Mouse (Mus musculus) adrenal gland, adult (tissue): ENCODE measurements around the gene Endog.
"Not testable (repeated sequence)": the region's sequence is repeated elsewhere in the genome, so short reads cannot be mapped to it uniquely, and the experiment has no call there.

Source experiments
- DNase-seq, 2 experiments: peaks; one replicate each; pipeline ENCODE4 v3.0.0; 2022 to 2023; ENCODE audit warnings: low spot score in 1 of 2; ENCODE audit not compliant: inconsistent age in 2 of 2

Gene Endog

DNA sequence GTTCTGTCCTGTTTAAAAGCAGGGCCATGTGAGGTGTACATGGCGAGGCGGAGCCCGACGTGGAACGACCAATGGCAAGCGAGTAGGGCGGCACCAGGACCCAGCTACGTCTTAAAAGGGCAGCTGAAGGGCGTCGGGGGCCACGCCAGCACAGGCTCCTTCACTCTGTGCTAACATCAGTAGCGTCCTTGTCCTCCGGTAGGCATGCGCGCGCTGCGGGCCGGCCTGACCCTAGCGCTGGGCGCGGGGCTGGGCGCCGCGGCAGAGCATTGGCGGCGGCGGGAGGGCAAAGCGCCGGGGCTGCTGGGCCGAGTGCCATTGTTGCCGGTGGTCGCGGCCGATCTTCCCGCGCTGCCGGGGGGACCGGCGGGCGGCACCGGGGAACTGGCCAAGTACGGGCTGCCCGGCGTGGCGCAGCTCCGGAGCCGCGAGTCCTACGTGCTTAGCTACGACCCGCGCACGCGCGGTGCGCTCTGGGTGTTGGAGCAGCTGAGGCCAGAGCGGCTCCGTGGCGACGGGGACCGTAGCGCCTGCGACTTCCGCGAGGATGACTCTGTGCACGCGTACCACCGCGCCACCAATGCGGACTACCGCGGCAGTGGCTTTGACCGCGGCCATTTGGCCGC lies at the start of gene Endog:
Gene Endog (plus strand): TSS at position 123 of the 626 bp plus-strand sequence.
- peak; percentile 94 to 98 for DNase-seq

DNA sequence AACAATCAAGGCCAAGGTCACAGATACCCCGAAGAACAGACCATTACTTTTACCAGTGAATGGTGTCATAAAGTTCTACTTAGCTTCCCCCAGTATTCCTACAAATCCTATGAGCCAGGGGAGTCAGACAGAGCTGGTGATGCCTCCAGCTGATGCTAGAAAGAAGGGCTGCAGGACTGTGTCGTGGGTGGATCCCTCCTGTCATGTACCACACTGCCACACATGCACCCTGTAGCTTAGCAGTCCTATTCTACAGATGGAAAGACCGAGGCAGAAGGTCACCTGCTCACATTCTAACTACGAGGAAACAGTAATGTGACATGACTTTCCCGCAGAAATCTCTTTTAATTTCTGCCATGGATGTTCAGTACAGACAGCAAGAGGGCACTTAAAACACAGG lies 48.5 kb upstream of the Endog start:
- DNase-seq: no peak

- no peak for DNase-seq
Measured at GRCm38 (mm10) chr2:30123729-30124471, 47.4 kb upstream of the Endog start.

DNA sequence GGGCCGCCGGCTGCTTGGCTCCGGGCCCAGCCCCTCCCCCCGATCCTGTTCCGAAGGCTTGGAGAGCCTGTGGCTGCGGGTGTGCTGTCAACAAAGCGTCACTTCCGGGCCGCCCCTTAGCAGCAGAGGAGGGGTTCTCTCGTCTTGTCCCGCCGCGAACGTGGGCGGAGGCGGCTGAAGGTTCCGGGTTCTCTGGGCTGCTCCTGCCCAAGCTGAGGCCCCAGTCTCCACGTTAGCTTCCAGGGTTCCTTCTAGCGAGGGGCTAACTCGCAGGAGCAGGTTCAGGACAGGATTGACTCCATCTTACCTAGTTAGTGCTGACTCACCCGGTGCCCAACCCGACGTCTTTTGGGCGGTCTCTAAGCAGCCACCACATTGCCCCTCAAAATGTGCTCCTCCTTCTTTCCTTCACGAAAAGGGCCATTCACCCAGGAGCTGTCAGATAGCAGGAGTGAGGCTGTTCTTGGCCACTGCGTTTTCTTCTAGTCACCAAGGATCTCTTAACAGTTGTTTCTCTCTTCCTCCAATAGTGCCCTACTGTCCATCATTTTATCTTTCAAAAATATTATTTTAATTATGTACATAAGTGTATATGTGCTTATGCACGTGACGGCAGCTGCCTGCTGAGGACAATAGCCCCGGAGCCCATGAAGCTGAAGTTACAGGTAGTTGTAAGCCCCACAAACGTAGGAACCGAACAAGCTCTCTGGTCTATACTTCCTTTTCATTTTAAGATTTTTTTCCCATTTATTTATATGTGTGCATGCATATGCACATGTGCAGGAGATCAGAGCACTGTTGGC lies 46.6 kb upstream of the Endog start, which contains the start of gene Zer1:
Gene Zer1 (minus strand): TSS at position 114 of the 803 bp plus-strand sequence.
- peak; percentile 97 to 98 for DNase-seq

DNA sequence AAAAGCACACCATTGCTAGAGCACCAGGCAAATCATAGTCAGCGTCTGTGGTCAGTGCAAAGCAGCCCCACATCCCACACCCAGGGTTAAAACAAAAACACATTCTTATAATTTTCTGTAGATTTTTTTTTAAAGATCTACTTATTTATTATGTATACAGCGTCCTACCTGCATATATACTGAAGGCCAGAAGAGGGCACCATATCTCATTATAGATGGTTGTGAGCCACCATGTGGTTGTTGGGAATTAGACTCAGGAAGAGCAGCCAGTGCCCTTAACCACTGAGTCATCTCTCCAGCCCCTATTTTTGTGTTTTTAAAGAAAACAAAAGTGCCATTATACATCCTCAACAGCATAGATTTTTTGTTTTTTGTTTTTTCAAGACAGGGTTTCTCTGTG lies 42.5 kb upstream of the Endog start:
- DNase-seq: peak in 1 of 2 experiments; percentile 81

- DNase-seq: no peak
Measured at GRCm38 (mm10) chr2:30130156-30130555, 41.1 kb upstream of the Endog start.

DNA sequence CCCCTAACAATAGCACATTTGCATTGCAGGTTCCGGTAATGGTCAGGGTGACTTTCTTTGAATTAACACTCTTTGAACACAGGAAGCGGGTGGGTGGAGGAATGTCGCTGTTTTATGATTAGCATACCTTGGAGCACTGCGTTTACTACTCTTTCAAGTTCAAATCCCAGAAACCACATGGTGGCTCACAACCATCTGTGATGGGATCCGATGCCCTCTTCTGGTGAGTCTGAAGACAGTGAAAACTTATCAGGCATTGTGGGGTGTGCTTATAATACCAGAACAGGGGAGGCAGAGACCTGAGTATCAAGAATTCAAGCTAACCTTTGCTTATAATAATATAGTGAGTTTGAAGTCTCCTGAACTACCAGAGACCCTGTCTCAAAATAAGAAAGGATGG lies 40.1 kb upstream of the Endog start:
- not testable (repeated sequence) for DNase-seq

- peak; percentile 43 to 84 for DNase-seq
Measured at GRCm38 (mm10) chr2:30132801-30133612, 38.3 kb upstream of the Endog start.

GRCm38 (mm10) chr2:30133613-30134377 lies 37.5 kb upstream of the Endog start, which contains the start of gene Tbc1d13:
TSS of gene Tbc1d13 (plus strand) at chr2:30133746.
- DNase-seq: peak; percentile 98 to 100

DNA sequence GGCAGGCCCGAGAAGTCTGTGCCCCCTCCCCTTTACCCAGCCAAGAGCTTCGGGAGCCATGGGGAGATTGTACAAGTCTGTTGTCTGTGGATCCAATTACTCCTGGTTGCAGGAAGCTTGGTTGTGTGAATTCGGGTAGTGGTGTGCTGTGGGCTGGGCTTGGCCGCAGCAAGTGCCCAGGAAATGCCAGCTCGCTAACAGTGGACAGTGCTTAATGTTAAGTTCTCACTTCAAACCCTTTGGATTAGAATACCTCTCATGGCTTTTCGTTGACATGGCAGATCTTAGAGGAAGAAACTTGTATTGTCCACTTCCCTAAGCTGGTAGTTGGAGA lies 36.9 kb upstream of the Endog start:
- peak in 1 of 2 experiments; percentile 31 for DNase-seq

- DNase-seq: peak in 1 of 2 experiments; percentile 52
Measured at GRCm38 (mm10) chr2:30134928-30135620, 36.2 kb upstream of the Endog start.

- no peak for DNase-seq
Measured at GRCm38 (mm10) chr2:30136458-30136857, 34.8 kb upstream of the Endog start.

DNA sequence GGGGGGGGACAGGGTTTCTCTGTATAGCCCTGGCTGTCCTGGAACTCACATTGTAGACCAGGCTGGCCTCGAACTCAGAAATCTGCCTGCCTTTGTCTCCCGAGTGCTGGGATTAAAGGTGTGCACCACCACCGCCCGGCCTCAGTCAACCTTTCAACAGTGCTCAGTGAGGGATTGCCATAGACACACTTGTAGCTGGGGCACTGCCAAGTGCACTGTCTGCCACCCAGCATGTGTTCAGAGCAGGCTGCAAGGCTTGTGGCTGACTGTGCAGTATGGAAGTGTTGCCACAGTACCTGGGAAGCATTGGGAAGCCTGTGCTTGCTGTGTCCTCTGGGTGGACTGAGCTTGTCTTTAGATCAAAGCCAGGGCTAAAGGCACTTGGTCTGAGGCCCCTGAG lies 31.3 kb upstream of the Endog start:
- not testable (repeated sequence) for DNase-seq

DNA sequence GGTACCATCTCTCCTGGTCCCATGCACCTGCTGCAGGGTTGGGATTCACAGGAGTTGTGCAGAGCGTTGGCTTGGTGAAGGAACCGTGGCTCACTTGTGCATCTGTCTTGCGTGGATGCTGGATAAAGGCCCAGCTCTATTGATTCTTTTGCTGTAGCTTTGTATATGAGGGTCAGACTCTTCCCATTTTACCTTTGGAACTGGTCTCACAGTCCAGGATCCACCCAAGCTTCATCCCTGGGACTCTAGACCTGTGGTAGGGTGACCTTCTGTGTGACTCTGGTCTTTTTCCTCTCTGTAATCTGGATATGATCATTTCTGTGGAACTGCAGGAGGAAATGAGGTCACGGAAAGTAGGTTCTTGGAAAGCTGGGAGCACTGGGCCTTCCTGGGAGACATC lies 26.9 kb upstream of the Endog start:
- no peak for DNase-seq

- DNase-seq: peak; percentile 87 to 94
Measured at GRCm38 (mm10) chr2:30147466-30147865, 23.8 kb upstream of the Endog start.

- peak in 1 of 2 experiments; percentile 45 for DNase-seq
Measured at GRCm38 (mm10) chr2:30151840-30152239, 19.5 kb upstream of the Endog start.

DNA sequence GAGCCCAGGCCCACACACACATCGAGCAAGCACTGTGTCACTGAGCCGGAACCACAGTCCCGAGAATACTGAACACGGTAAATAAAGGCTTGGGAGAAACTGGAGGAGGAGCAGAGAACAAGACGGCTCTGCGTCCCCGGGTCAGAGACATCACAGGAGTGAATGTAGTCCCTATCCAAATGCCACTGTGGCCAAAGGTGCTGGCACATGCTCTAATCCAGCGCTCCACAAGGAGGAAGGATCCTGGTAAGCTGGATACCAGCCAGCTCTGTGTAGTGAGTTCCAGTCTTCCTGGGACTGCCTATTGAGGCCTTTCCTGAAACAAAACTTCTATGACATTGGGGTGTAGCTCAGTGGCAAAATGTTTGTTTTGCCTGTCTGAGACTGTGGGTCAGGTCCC lies 18.7 kb upstream of the Endog start:
- peak in 1 of 2 experiments; percentile 54 for DNase-seq

- not testable (repeated sequence) for DNase-seq
Measured at GRCm38 (mm10) chr2:30159871-30160270, 11.4 kb upstream of the Endog start.

- peak in 1 of 2 experiments; percentile 70 for DNase-seq
Measured at GRCm38 (mm10) chr2:30161809-30162208, 9.5 kb upstream of the Endog start.
